Mouse (Mus musculus) cerebellum, postnatal 10 days (tissue): Measurements from ENCODE around the gene 1700012A03Rik.
A peak's percentile ranks its signal among the peaks of the same experiment; 100 is the strongest.

ENCODE experiments used
- DNase-seq, 2 experiments: peaks; one replicate each; pipeline ENCODE4 v3.0.0; 2021; ENCODE audit warnings: mixed read lengths in 2 of 2

The 1700012A03Rik gene

GRCm38 (mm10) chr6:32049951-32050345, at the start of gene 1700012A03Rik:
TSS of gene 1700012A03Rik (plus strand) at chr6:32050246.
- no peak for DNase-seq

GRCm38 (mm10) chr6:32004228-32004627, 45.8 kb upstream of the 1700012A03Rik start:
- DNase-seq: no peak

GRCm38 (mm10) chr6:32005914-32006313, 44.1 kb upstream of the 1700012A03Rik start:
- DNase-seq: no peak

GRCm38 (mm10) chr6:32006382-32006781, 43.7 kb upstream of the 1700012A03Rik start:
- DNase-seq: no peak

- no peak for DNase-seq
These were observed 42.7 kb upstream of the 1700012A03Rik start for GRCm38 (mm10) chr6:32007336-32007735.

- DNase-seq: peak; percentile 73 to 89
These were observed 33.2 kb upstream of the 1700012A03Rik start for GRCm38 (mm10) chr6:32016841-32017240.

GRCm38 (mm10) chr6:32017406-32018104, 32.5 kb upstream of the 1700012A03Rik start:
- peak; percentile 67 to 74 for DNase-seq

GRCm38 (mm10) chr6:32018105-32018446, 32.0 kb upstream of the 1700012A03Rik start:
- DNase-seq: peak; percentile 92 to 95

GRCm38 (mm10) chr6:32021853-32022536, 28.1 kb upstream of the 1700012A03Rik start:
- DNase-seq: no peak

GRCm38 (mm10) chr6:32022537-32022869, 27.5 kb upstream of the 1700012A03Rik start:
- DNase-seq: no peak

GRCm38 (mm10) chr6:32028228-32029009, 21.6 kb upstream of the 1700012A03Rik start:
- peak in 1 of 2 experiments; percentile 47 for DNase-seq

GRCm38 (mm10) chr6:32034226-32034625, 15.8 kb upstream of the 1700012A03Rik start:
- DNase-seq: no peak

GRCm38 (mm10) chr6:32045344-32045743, 4.7 kb upstream of the 1700012A03Rik start:
- peak; percentile 14 to 15 for DNase-seq

- no peak for DNase-seq
These were observed 643 bp upstream of the 1700012A03Rik start for GRCm38 (mm10) chr6:32049256-32049950.

GRCm38 (mm10) chr6:32052135-32052915, 2.3 kb downstream of the 1700012A03Rik start:
- peak; percentile 68 to 78 for DNase-seq

- DNase-seq: no peak
These were observed 6.5 kb downstream of the 1700012A03Rik start for GRCm38 (mm10) chr6:32056525-32056924.

GRCm38 (mm10) chr6:32058571-32058970, 8.5 kb downstream of the 1700012A03Rik start:
- no peak for DNase-seq

- no peak for DNase-seq
These were observed 10.6 kb downstream of the 1700012A03Rik start for GRCm38 (mm10) chr6:32060641-32061040.

- DNase-seq: peak; percentile 61 to 64
These were observed 11.2 kb downstream of the 1700012A03Rik start for GRCm38 (mm10) chr6:32061266-32061665.

GRCm38 (mm10) chr6:32065789-32066510, 15.9 kb downstream of the 1700012A03Rik start:
- peak; percentile 23 to 27 for DNase-seq

- no peak for DNase-seq
These were observed 22.1 kb downstream of the 1700012A03Rik start for GRCm38 (mm10) chr6:32072161-32072560.
